Mouse (Mus musculus): ENCODE data around the gene Duox1.

- no peak for TF ChIP-seq GATA1 (IDR thresholded peaks at IDR 0.05; ENCODE audit: low read length)
- TF ChIP-seq TAL1 (IDR thresholded peaks at IDR 0.05; ENCODE audit: low read length), result no peak
Observed at GRCm38 (mm10) chr2:122266407-122267193, 48.9 kb upstream of the Duox1 start.

Measured in erythroblast, embryonic 14.5 days (primary cell).